Mouse (Mus musculus): Measurements from ENCODE around the gene Emilin2. TPM values are rescaled to one million over a fixed set of nuclear protein-coding genes. Genes with fewer than 3 reads are reported as not detected.

Emilin2 gene
- polyA plus RNA-seq, 1 experiment from 2014 or later: 1.8 TPM

- H3K4me3 ChIP-seq (replicated peaks; ENCODE audit: low read depth, low read length): no peak overlapping the region
- H3K4me2 ChIP-seq (ENCODE audit: low read length): no peak overlapping the region
- H3K27me3 ChIP-seq (ENCODE audit: control insufficient read depth, insufficient read depth, low read length): no peaks in the 10 kb centered on the region
- H3K27ac ChIP-seq (replicated peaks; ENCODE audit: low read depth, low read length): no peak overlapping the region
- ATAC-seq (ENCODE audit: low FRiP score, low TSS enrichment) (no peak), DNase-seq (peak; percentile 16)
- H3K36me3 ChIP-seq (ENCODE audit: control insufficient read depth, insufficient read depth, low read length): no peaks in the 10 kb centered on the region
- 26% methylated on average over 5 of the region's 5 CpGs for WGBS
- no peaks in the 10 kb centered on the region for H3K9me3 ChIP-seq (ENCODE audit: control insufficient read depth, low read length)
- no peaks in the 10 kb centered on the region for H3K4me1 ChIP-seq (ENCODE audit: control insufficient read depth, insufficient read depth, low read length)
- no peak overlapping the region for H3K9ac ChIP-seq (replicated peaks; ENCODE audit: low read length)
These were observed 86.7 kb downstream of the Emilin2 start for GRCm38 (mm10) chr17:71225091-71225490.

GRCm38 (mm10) chr17:71224521-71224920 is 87.3 kb downstream of the Emilin2 start:
- Histone ChIP-seq H3K4me3 (replicated peaks; ENCODE audit: low read depth, low read length) (no peak overlapping the region), H3K27me3 (ENCODE audit: control insufficient read depth, insufficient read depth, low read length) (no peaks in the 10 kb centered on the region), H3K9me3 (ENCODE audit: control insufficient read depth, low read length) (no peaks in the 10 kb centered on the region), H3K36me3 (ENCODE audit: control insufficient read depth, insufficient read depth, low read length) (no peaks in the 10 kb centered on the region), H3K9ac (replicated peaks; ENCODE audit: low read length) (no peak overlapping the region), H3K27ac (replicated peaks; ENCODE audit: low read depth, low read length) (no peak overlapping the region), H3K4me2 (ENCODE audit: low read length) (no peak overlapping the region), H3K4me1 (ENCODE audit: control insufficient read depth, insufficient read depth, low read length) (no peaks in the 10 kb centered on the region)
- WGBS: 79% methylated on average over 2 of the region's 2 CpGs
- DNase-seq: no peak
- ATAC-seq (ENCODE audit: low FRiP score, low TSS enrichment): no peak

- Histone ChIP-seq H3K36me3 (ENCODE audit: control insufficient read depth, insufficient read depth, low read length) (no peaks in the 10 kb centered on the region), H3K4me3 (replicated peaks; ENCODE audit: low read depth, low read length) (no peak overlapping the region), H3K9ac (replicated peaks; ENCODE audit: low read length) (no peak overlapping the region), H3K4me1 (ENCODE audit: control insufficient read depth, insufficient read depth, low read length) (no peaks in the 10 kb centered on the region), H3K4me2 (ENCODE audit: low read length) (no peak overlapping the region), H3K27ac (replicated peaks; ENCODE audit: low read depth, low read length) (no peak overlapping the region), H3K27me3 (ENCODE audit: control insufficient read depth, insufficient read depth, low read length) (no peaks in the 10 kb centered on the region), H3K9me3 (ENCODE audit: control insufficient read depth, low read length) (no peaks in the 10 kb centered on the region)
- WGBS: 81% methylated on average over 5 of the region's 5 CpGs
- ATAC-seq (ENCODE audit: low FRiP score, low TSS enrichment) (no peak), DNase-seq (no peak)
These were observed 88.1 kb downstream of the Emilin2 start for GRCm38 (mm10) chr17:71223676-71224075.

GRCm38 (mm10) chr17:71221383-71221782 is 90.4 kb downstream of the Emilin2 start:
- no peaks in the 10 kb centered on the region for H3K27me3 ChIP-seq (ENCODE audit: control insufficient read depth, insufficient read depth, low read length)
- no peak overlapping the region for H3K27ac ChIP-seq (replicated peaks; ENCODE audit: low read depth, low read length)
- no peak overlapping the region for H3K9ac ChIP-seq (replicated peaks; ENCODE audit: low read length)
- H3K36me3 ChIP-seq (ENCODE audit: control insufficient read depth, insufficient read depth, low read length): 0 out of 2 replicates have a peak, but pooled peaks cover 4% of the 10 kb centered on the region
- H3K9me3 ChIP-seq (ENCODE audit: control insufficient read depth, low read length): no peaks in the 10 kb centered on the region; the same call in 1 of the 2 replicates
- H3K4me3 ChIP-seq (replicated peaks; ENCODE audit: low read depth, low read length): no peak overlapping the region
- no peak overlapping the region for H3K4me2 ChIP-seq (ENCODE audit: low read length)
- H3K4me1 ChIP-seq (ENCODE audit: control insufficient read depth, insufficient read depth, low read length): no peaks in the 10 kb centered on the region
- 95% methylated on average over 3 of the region's 3 CpGs for WGBS
- ATAC-seq (ENCODE audit: low FRiP score, low TSS enrichment): no peak
- no peak for DNase-seq

GRCm38 (mm10) chr17:71217111-71217685 is 94.6 kb downstream of the Emilin2 start:
- 96% methylated on average over 5 of the region's 5 CpGs for WGBS
- Histone ChIP-seq H3K27me3 (ENCODE audit: control insufficient read depth, insufficient read depth, low read length) (no peaks in the 10 kb centered on the region), H3K4me3 (replicated peaks; ENCODE audit: low read depth, low read length) (no peak overlapping the region), H3K4me2 (ENCODE audit: low read length) (no peak overlapping the region), H3K9ac (replicated peaks; ENCODE audit: low read length) (no peak overlapping the region), H3K9me3 (ENCODE audit: control insufficient read depth, low read length) (no peaks in the 10 kb centered on the region; the same call in 1 of the 2 replicates), H3K27ac (replicated peaks; ENCODE audit: low read depth, low read length) (no peak overlapping the region), H3K4me1 (ENCODE audit: control insufficient read depth, insufficient read depth, low read length) (no peaks in the 10 kb centered on the region), H3K36me3 (ENCODE audit: control insufficient read depth, insufficient read depth, low read length) (0 out of 2 replicates have a peak, but pooled peaks cover 4% of the 10 kb centered on the region)
- no peak for DNase-seq
- ATAC-seq (ENCODE audit: low FRiP score, low TSS enrichment): no peak

- ATAC-seq (ENCODE audit: low FRiP score, low TSS enrichment) (no peak), DNase-seq (no peak)
- H3K9me3 ChIP-seq (ENCODE audit: control insufficient read depth, low read length): no peaks in the 10 kb centered on the region; the same call in 1 of the 2 replicates
- no peak overlapping the region for H3K27ac ChIP-seq (replicated peaks; ENCODE audit: low read depth, low read length)
- H3K4me2 ChIP-seq (ENCODE audit: low read length): no peak overlapping the region
- WGBS: 94% methylated on average over 2 of the region's 2 CpGs
- no peaks in the 10 kb centered on the region for H3K27me3 ChIP-seq (ENCODE audit: control insufficient read depth, insufficient read depth, low read length)
- no peaks in the 10 kb centered on the region for H3K4me1 ChIP-seq (ENCODE audit: control insufficient read depth, insufficient read depth, low read length)
- H3K9ac ChIP-seq (replicated peaks; ENCODE audit: low read length): no peak overlapping the region
- H3K4me3 ChIP-seq (replicated peaks; ENCODE audit: low read depth, low read length): no peak overlapping the region
- 0 out of 2 replicates have a peak, but pooled peaks cover 4% of the 10 kb centered on the region for H3K36me3 ChIP-seq (ENCODE audit: control insufficient read depth, insufficient read depth, low read length)
These were observed 95.5 kb downstream of the Emilin2 start for GRCm38 (mm10) chr17:71216263-71216662.

GRCm38 (mm10) chr17:71215241-71215839 is 96.4 kb downstream of the Emilin2 start:
- H3K4me1 ChIP-seq (ENCODE audit: control insufficient read depth, insufficient read depth, low read length): no peaks in the 10 kb centered on the region
- DNase-seq (no peak), ATAC-seq (ENCODE audit: low FRiP score, low TSS enrichment) (no peak)
- H3K4me3 ChIP-seq (replicated peaks; ENCODE audit: low read depth, low read length): no peak overlapping the region
- no peaks in the 10 kb centered on the region; the same call in 1 of the 2 replicates for H3K9me3 ChIP-seq (ENCODE audit: control insufficient read depth, low read length)
- H3K36me3 ChIP-seq (ENCODE audit: control insufficient read depth, insufficient read depth, low read length): 0 out of 2 replicates have a peak, but pooled peaks cover 4% of the 10 kb centered on the region
- H3K27me3 ChIP-seq (ENCODE audit: control insufficient read depth, insufficient read depth, low read length): no peaks in the 10 kb centered on the region
- no peak overlapping the region for H3K4me2 ChIP-seq (ENCODE audit: low read length)
- H3K27ac ChIP-seq (replicated peaks; ENCODE audit: low read depth, low read length): no peak overlapping the region
- 79% methylated on average over 2 of the region's 2 CpGs for WGBS
- no peak overlapping the region for H3K9ac ChIP-seq (replicated peaks; ENCODE audit: low read length)

GRCm38 (mm10) chr17:71214514-71215240 is 97.1 kb downstream of the Emilin2 start:
- Histone ChIP-seq H3K9me3 (ENCODE audit: control insufficient read depth, low read length) (no peaks in the 10 kb centered on the region; the same call in 1 of the 2 replicates), H3K27me3 (ENCODE audit: control insufficient read depth, insufficient read depth, low read length) (no peaks in the 10 kb centered on the region), H3K4me1 (ENCODE audit: control insufficient read depth, insufficient read depth, low read length) (no peaks in the 10 kb centered on the region), H3K4me3 (replicated peaks; ENCODE audit: low read depth, low read length) (no peak overlapping the region), H3K9ac (replicated peaks; ENCODE audit: low read length) (no peak overlapping the region), H3K4me2 (ENCODE audit: low read length) (no peak overlapping the region), H3K27ac (replicated peaks; ENCODE audit: low read depth, low read length) (no peak overlapping the region), H3K36me3 (ENCODE audit: control insufficient read depth, insufficient read depth, low read length) (0 out of 2 replicates have a peak, but pooled peaks cover 4% of the 10 kb centered on the region)
- WGBS: 88% methylated on average over 17 of the region's 17 CpGs
- ATAC-seq (ENCODE audit: low FRiP score, low TSS enrichment): no peak
- no peak for DNase-seq
